Mouse (Mus musculus): Measurements from ENCODE around the gene Pdcl.

Gene Pdcl

DNA sequence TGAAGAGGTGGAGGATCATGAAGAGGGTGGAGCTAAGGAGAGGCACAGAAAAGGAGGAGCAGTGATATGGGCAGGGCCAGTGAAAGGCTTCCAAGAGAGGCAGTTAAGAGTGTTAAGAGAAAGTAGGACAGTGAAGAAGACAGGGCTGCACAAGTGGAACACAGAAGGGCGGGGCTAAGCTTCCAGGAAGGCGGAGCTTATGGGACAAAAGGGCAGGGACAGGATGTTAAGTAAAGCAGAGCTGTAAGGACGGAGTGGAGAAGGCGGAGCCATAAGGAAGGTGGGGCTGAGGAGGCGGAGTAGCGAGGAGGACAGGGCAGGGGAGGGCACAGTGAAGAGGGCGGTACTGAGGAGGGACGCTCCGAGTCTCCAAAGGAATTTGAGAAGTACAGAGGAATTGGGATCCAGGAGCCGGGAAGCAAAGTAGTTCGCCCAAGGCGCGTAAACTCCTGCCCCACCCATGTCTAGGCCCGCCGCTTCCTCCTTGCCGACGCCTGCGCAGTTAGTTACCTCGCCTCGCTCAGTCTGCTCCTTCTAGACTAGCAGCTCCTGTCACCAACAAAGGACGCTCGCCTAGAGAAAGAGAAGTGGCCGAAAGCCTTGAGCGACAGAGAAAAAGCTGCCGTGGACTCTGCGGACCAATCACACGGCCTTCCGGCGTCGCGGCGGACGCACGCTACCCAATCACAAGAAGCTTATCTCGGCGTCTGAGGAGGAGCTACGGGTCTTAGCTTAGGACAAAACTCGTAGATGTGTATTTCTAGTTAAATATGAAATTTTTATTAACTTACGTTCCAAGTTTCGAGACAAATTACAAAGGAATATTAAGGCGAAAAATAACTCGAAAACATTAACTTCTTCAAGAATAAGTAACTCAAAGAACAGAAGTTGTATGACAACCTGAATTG lies at the start of gene Pdcl:
TSS of gene Pdcl (minus strand) at position 700 of the 908 bp plus-strand sequence.
- DNase-seq (ENCODE audit: low read depth, low spot score): peak; percentile 98

DNA sequence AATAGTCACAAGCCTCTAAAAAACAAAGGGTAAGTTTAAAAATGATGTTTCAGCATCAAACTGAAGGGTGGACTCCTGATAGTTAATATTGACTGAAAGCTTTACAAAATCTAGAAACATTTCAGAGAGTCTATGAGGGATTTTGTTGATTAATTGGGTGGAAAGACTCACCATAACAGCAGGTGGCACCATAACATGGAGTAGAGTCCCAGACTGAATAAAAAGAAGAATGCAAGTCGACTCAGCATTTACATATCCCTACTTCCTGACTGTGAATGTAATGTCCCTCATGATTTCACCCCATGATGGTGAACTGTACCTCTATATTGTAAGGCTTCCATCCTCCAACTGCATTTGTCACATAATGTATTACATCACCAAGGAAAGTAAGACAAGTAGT lies 36.4 kb upstream of the Pdcl start:
- DNase-seq (ENCODE audit: low read depth, low spot score): no peak

DNA sequence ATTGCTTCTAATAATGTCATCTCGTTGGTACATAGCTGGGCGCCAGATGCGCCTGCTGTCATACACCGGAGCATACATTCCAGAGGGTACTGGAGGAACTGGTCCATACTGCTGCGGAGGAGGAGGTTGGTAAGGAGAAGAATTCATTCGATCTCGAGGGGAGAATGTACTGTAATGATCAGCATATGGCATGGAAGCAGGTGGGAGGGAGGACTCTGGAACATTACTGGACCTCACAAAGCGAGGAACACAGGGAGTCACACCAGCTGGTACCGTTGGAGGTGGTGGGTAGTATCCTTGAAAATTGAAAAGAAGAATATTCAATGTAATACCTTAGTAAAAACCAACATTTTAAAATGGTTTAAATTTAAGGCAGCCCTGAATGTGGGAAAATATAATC lies 23.8 kb upstream of the Pdcl start:
- DNase-seq (ENCODE audit: low read depth, low spot score): no peak

DNA sequence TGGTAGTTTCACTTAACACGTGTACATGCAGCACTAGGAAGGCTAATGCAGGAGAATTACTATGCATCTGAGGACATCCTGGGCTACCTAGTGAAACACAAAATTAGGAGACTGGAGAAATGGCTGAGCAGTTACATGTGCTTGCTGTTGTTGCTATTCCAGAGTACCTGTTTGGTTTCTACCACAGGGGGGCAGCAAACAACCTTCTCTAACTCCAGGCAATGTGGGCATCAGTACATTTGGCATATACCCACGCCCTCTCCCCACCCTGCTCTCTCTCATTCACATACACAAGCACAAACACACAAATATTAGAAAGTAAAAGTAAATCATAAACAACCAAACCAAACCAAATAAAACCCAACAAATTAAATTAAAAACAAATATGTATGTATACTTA lies 21.1 kb upstream of the Pdcl start:
- DNase-seq (ENCODE audit: low read depth, low spot score): peak; percentile 76

DNA sequence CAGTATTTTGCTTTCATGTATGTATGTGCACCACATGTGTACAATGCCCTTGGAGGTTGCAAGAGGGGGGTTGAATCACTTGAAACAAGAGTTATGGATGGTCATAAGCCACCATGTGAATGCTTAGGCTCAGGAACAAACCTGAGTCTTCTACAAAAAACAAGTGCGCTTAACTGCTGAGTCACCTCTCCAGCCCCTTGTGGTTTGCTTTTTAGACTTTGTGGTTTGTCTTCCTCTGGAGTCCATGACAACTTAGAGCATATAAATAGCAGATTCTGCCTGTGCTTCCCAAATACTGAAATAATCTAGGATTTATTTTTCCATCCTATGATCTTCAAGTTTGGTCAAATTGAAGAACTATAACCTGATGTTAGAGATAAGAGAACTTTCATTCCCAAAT lies 16.9 kb upstream of the Pdcl start:
- no peak for DNase-seq (ENCODE audit: low read depth, low spot score)

DNA sequence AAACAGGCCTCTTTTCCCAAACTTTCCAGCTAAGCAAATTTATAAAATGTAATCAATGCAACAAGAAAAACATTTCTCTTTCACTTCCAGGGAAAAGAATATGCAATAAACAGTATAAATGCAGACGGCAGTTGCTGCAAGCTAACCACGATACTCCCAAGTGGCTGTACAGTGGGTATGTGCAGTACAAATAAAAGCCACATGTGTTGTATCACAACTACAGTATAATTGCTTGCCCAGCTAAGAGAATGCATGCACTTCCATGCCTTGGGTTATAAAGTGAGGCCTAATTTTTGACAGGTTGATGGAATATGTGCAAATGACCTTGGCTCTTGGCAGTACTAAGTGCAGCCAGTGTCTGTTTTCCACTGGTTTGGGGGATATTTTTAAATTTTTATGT lies 11.5 kb upstream of the Pdcl start:
- no peak for DNase-seq (ENCODE audit: low read depth, low spot score)

DNA sequence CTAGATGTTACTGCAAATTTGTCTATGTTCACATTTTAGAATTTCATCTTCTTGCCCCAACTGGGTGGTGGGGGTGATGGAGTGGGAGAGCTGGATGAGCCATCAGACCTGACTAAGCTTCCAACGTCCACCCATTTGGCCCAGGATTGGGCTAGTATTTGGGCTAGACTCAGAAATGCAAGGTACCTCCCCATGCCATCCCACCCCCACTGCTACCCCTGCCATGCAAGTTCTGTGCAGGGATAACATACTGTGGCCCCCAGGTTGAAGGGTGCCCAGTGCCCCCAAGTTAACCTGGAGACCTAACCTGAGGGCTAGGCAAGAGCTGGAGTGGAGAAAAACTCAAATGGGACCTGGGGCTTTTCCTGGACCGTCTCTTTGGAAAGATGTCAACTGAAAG lies 776 bp upstream of the Pdcl start:
- DNase-seq (ENCODE audit: low read depth, low spot score): no peak

DNA sequence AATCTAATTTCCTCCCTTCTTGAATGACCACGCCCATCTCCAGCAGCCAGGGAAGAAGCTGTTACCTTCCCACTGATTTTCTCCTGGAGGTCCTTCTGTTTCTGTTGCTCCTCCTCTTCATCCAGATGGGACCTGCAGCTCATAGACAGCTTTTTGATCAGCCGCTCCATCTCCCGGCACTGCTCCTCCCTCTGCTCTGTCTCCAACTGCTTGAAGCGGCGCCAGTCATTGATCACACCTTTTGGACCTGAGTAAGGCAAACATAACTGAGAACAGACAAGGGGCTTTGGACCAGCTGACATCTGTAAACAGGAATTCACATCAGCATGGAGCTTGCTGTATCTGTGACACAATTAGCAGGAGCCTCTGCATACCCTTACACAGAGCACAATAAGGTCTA lies 3.6 kb downstream of the Pdcl start:
- no peak for DNase-seq (ENCODE audit: low read depth, low spot score)

DNA sequence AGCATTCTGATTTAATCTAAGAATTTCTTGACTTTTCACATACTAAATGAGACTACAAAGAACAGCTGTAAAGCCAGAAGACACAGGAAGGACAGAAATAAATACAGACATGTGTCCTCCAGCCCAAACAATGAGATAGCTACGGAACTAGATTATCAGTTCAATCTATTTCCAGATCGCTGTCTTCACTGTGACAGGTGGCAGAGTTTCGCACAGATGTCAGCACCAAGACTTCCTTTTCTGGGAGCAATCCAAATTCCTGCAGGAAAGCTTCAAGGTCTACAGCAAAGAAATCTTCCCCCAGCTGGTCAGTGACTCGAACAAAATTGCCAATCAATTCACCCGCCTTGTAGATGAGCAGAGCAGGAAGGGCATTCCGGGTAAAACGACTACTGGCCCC lies 7.5 kb downstream of the Pdcl start:
- DNase-seq (ENCODE audit: low read depth, low spot score): no peak

DNA sequence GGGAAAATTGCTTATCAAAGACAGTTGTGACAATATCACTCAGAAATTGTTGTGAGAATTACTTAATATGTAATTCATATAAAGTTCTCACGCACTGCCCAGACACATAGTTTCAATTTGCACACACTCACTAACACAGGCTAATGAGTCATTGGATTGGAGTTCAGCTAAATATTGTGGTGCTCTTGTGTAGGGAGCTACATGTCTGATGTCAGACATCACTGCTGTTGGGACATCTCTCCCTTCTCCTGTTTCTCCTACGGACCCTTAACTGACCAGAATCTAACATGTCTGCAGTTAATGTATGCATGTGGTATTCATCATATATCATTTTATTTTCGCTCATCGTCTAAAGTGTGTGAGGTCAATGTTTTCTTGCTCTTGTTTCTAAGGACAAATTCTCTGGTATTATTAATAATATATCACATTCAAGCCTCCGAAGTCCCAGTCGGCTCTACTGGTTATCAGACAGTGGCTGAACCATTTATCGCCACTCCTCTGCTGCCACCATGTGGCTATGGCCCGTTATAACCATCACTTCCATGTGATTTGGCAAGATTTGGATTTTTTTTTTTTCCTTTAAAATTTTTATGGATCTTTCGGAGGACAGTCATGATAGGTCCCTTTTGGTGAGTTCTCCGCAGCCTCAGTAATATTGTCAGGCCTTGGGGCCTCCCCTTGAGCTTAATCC lies 20.5 kb downstream of the Pdcl start:
- peak; percentile 17 for DNase-seq (ENCODE audit: low read depth, low spot score)

DNA sequence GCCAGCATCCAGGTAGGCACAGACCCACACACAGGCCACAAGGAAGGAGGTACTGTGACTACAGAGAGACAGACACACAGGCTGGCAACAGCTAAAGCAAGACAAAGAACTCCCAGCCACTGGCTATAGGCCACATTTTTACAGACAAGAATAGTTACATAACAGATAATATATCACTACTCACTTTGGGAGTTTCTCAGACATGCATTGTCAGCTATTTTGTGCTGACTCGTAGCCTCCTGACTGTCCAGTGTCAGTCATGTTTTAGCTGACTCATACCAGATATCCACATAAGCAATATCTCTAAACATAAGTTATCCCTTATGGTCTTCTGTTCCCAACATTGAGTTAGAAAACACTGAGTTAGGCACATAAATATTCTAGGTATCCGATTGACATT lies 25.8 kb downstream of the Pdcl start:
- DNase-seq (ENCODE audit: low read depth, low spot score): no peak

DNA sequence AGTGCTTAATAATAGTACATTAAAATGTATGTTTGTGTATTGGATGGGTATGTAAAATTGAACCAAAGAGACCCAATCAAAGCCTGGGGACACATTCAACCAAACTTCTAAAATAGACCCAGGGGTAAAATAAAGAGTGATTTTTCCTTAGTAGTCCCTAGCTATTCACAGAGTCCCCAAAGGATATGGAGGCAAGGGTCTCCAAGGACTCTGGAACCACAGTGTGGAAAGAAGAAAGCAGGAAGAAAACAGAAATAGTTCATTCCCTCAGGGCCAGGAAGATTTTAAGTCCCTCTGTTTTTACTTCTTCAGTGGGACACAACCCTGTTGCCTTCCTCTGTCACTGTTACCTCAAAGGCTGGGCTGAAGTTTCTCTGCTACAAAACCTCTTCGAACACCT lies 32.9 kb downstream of the Pdcl start, which contains the start of gene Olfr368:
TSS of gene Olfr368 (plus strand) at position 301 of the 400 bp plus-strand sequence.
- no peak for DNase-seq (ENCODE audit: low read depth, low spot score)
